Mouse (Mus musculus) stomach, postnatal 0 days (tissue): ENCODE results near the gene Fam78b.

Experiments
- CTCF ChIP-seq: IDR thresholded peaks from 2 replicates; pipeline ENCODE4 v1.5.1; 2016; ENCODE audit warnings: antibody characterized with exemption, low read depth, mild to moderate bottlenecking, moderate library complexity
- EP300 ChIP-seq: optimal IDR thresholded peaks from 2 replicates; pipeline ENCODE3; 2016; ENCODE audit warnings: antibody characterized with exemption

DNA sequence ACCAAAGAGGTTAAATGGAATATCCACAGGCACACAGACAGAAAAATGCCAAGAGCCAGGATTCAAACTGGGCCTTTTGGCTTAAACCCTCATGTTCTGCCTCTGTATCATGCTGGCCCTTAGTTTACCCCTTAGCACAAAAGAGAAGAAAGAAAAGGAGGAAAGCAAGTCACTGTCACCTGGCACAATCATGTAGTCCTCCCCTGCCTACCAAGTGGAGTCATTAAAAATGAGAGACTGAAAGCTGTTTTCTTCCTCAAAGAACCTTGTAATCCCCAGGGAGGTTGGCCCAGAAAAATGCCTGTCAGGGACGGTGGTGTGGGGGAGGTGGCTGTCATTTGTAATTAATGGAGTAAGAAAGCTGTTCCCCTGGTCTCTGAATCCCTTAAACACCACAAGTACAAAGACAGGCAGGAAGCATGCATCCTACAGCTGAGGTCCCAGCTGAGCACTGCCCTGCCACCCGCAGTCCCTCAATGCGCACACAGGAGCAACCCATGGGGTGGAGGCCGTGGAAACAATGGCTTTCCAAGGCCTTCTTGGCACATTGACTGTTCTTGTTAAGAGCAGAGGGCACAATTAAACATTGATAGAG lies 81.4 kb downstream of the Fam78b start:
- TF ChIP-seq CTCF (no peak), EP300 (no peak)
